23 mouse cellular contexts compared by ENCODE assay signal in genomic region chr9:54308209-54308608, GRCm38 (mm10). TPM values are rescaled to one million over a fixed set of nuclear protein-coding genes. Genes with fewer than 3 reads are reported as not detected.
"Had no signal": no experiment of that assay in that cellular context is flagged by ENCODE, and none has a peak within 500 bp of the region (broad histone marks: within the 10 kb centered on the region; RNA-seq: fewer than 3 reads in every experiment).

No protein-coding gene starts in this region.

- DNase-seq: right cerebral cortex, adult 18-20 months; right cerebral cortex, postnatal 14 days; right cerebral cortex, postnatal 25 days; right cerebral cortex, postnatal 4 days; spleen, adult 18-20 months; thymus, adult 18-20 months; thymus, adult 2 months; thymus, postnatal 14 days; thymus, postnatal 25 days; thymus, postnatal 36 days; thymus, postnatal 4 days had no signal

- H3K4me2 ChIP-seq: neural tube, embryonic 13.5 days; neural tube, embryonic 15.5 days; stomach, embryonic 15.5 days had no signal

- H3K9ac ChIP-seq: neural tube, embryonic 13.5 days; neural tube, embryonic 15.5 days; stomach, embryonic 15.5 days had no signal

- H3K4me3 ChIP-seq: neural tube, embryonic 13.5 days; neural tube, embryonic 15.5 days; stomach, embryonic 15.5 days had no signal

- H3K9me3 ChIP-seq: neural tube, embryonic 13.5 days; neural tube, embryonic 15.5 days; stomach, embryonic 15.5 days had no signal

- H3K4me1 ChIP-seq: neural tube, embryonic 15.5 days; stomach, embryonic 15.5 days had no signal

- H3K27me3 ChIP-seq: neural tube, embryonic 13.5 days; neural tube, embryonic 15.5 days; stomach, embryonic 15.5 days had no signal

- H3K36me3 ChIP-seq: neural tube, embryonic 13.5 days; neural tube, embryonic 15.5 days; stomach, embryonic 15.5 days had no signal

- H3K27ac ChIP-seq: neural tube, embryonic 13.5 days; neural tube, embryonic 15.5 days; stomach, embryonic 15.5 days; stomach, postnatal 0 days had no signal

RNA-seq across cellular contexts. Expression of gene Gldn, which starts 21.9 kb away (rescaled TPM):
- total RNA-seq: neutrophil, adult 5-6 weeks had no signal
- polyA plus RNA-seq: small intestine, adult 2 months; stomach, embryonic 14.5 days; stomach, embryonic 15.5 days; stomach, embryonic 16.5 days; stomach, postnatal 0 days had no signal

RNA-seq across cellular contexts. Expression of gene Cyp19a1, which starts 40.3 kb away (rescaled TPM):
- total RNA-seq: neutrophil, adult 5-6 weeks had no signal
- polyA plus RNA-seq: neural tube, embryonic 13.5 days; neural tube, embryonic 14.5 days; small intestine, adult 2 months; spleen, adult 2 months; stomach, embryonic 14.5 days; stomach, embryonic 15.5 days; stomach, embryonic 16.5 days; stomach, postnatal 0 days; thymus, postnatal 0 days; urinary bladder, adult 2 months had no signal
